Mouse (Mus musculus): Measurements from ENCODE around the gene 2310039H08Rik. TPM values are rescaled to one million over a fixed set of nuclear protein-coding genes. Genes with fewer than 3 reads are reported as not detected.
A peak's percentile ranks its signal among the peaks of the same experiment; 100 is the strongest.

Gene 2310039H08Rik
- total RNA-seq, 2 experiments from 2014 or later: 11.9 to 31.3 TPM

DNA sequence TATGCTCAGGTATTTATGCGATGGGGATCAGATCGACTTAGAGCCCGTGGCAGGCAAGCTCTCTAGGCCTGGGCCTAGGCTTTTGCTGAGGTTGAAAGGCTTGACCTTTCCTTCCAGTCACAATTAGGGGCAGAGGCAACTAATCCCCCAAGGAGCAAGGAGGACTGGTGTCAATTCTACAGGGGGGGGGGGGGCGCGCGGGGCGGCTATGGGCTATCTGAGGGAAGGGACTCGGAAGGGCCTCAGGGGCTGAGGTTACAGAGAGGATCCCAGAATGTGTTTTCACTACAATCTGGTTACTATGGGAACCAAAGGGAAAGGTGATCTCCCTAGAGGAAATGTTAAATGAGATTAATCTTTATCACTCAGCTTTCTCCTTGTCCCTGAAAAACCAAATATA lies 25.0 kb downstream of the 2310039H08Rik start:
- no peak for ATAC-seq (replicated peaks; ENCODE audit: low FRiP score, low TSS enrichment, poor library complexity, severe bottlenecking)

DNA sequence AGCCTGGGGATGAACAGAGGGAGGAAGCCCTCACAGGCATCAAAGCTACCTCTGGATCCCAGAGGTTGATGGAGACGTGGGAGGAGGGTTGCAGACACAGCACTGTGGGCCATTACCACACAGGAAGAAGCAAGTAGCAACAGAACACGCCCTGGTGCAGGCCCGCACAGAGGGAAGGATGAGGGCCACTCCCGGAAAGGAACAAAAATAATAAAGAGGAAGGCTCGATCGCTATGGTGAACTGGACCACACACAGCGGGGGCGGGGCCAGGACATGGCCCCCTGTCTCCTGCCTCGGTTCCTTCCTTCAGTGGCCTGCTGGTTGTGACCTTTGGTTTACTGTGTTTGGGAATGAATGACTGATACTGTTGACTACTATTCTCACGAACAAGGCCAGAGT lies 27.2 kb downstream of the 2310039H08Rik start:
- ATAC-seq (replicated peaks; ENCODE audit: low FRiP score, low TSS enrichment, poor library complexity, severe bottlenecking): no peak

GRCm38 (mm10) chr17:46801761-46802160 lies 29.3 kb downstream of the 2310039H08Rik start:
- no peak for ATAC-seq (replicated peaks; ENCODE audit: low FRiP score, low TSS enrichment, poor library complexity, severe bottlenecking)

GRCm38 (mm10) chr17:46808376-46808775 lies 35.9 kb downstream of the 2310039H08Rik start:
- ATAC-seq (replicated peaks; ENCODE audit: low FRiP score, low TSS enrichment, poor library complexity, severe bottlenecking): no peak

- ATAC-seq (replicated peaks; ENCODE audit: low FRiP score, low TSS enrichment, poor library complexity, severe bottlenecking): no peak
Observed at GRCm38 (mm10) chr17:46809131-46809830, 36.8 kb downstream of the 2310039H08Rik start.

DNA sequence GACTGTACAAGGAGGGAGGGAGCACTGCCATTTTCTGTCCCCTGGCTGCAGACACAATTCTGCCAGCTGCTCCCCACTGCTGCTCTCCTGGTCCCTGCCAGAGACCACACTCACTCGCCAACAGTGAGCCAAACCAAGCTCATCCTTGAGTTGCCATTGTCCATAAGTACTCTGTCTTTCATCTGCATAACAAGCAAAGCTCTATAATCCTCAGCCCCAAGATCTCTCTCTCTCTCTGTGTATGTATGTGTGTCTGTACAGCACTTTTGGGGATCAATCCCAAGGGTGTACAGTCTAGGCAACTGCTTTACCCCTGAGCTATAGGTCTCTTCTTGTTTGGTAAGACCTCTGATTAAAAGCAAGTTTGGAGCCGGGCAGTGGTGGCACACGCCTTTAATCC lies 38.2 kb downstream of the 2310039H08Rik start:
- no peak for ATAC-seq (replicated peaks; ENCODE audit: low FRiP score, low TSS enrichment, poor library complexity, severe bottlenecking)

DNA sequence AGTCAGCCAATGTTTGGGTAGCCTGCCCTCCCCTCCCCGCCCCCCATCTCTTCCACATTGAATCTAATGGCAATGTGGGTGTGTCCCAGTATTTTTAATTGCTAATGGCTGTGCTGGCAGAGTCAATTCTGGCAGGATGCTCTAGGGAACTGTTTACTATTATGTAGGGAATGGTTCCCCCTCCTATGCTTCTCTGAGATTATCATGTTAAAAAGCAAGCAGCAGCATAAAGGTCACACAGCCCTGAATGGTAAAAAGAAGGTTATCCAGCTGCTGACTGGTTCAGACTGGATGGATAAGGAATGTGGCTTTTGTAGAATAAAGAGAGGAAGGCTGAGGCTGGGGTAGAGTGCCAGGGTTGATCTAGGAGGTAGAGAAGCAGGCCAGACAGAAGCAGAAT lies 40.0 kb downstream of the 2310039H08Rik start:
- ATAC-seq (replicated peaks; ENCODE audit: low FRiP score, low TSS enrichment, poor library complexity, severe bottlenecking): no peak

DNA sequence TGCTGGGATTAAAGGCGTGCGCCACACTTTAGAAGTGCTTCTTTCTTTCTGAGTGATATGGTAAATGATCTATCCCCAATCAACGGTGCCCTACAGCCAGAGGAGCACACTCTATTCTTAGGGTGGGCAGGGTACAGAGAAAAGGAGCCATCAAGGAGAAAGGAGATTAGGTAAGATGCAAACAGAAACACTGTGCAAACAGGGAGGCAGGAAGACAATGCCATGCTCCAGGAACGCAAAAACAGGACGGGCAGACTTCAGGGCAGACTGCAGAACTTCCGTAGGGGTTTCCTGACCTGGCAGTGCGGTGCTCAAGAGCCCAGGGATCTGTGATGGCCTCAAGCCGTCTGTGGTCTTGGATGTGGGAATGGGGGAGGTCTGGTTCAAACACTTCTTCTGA lies 41.2 kb downstream of the 2310039H08Rik start:
- ATAC-seq (replicated peaks; ENCODE audit: low FRiP score, low TSS enrichment, poor library complexity, severe bottlenecking): no peak

DNA sequence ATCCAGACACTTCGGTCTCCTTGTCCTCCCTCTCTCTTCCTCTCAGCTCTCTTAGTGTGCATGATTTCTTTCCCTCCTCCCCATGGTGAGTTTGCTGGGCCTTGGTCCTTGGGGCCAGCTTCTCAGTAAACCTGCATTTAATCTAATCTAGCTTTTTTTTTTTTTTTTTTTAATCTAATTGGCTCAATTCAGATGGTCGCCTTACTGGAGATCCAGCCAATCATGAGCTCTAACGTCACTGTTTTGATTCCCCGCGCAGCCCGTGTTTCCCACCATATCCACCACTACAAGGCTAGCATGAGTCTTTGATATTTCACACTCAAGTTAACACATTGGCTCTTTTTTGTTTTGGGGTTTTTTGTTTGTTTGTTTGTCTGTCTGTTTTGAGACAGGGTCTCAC lies 42.1 kb downstream of the 2310039H08Rik start:
- no peak for ATAC-seq (replicated peaks; ENCODE audit: low FRiP score, low TSS enrichment, poor library complexity, severe bottlenecking)

DNA sequence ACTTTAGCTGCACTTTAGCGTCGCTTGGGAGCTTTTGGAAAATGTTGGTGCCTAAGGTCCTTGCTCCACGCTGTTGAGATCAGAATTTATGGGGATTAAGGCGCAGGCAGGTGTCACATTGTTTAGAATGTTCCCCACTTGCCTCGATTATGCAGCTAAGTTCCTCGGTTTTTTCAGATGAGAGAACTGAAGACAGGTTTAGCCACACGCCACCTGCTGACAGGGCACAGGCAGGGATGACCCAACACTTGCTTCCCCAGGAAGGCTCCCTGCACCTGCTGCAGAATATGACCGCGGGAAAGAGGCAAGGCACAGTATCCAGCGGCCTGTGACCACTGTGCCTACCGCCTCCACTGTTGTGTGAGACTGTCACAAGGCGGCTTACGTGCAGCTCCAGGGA lies 43.9 kb downstream of the 2310039H08Rik start:
- ATAC-seq (replicated peaks; ENCODE audit: low FRiP score, low TSS enrichment, poor library complexity, severe bottlenecking): no peak

- peak; percentile 95 for ATAC-seq (replicated peaks; ENCODE audit: low FRiP score, low TSS enrichment, poor library complexity, severe bottlenecking)
Observed at GRCm38 (mm10) chr17:46817734-46818158, 45.3 kb downstream of the 2310039H08Rik start.

- ATAC-seq (replicated peaks; ENCODE audit: low FRiP score, low TSS enrichment, poor library complexity, severe bottlenecking): no peak
Observed at GRCm38 (mm10) chr17:46820628-46821027, 48.2 kb downstream of the 2310039H08Rik start.

Other genes starting within 250 kb of the 2310039H08Rik start
- 14.1 and 19.6 TPM in 2 replicates for gene Cul9, start 226.2 kb upstream of the 2310039H08Rik start, total RNA-seq (2014; fragmentation: Nextera tagmentation)
- 2.5 and 4.8 TPM in 2 replicates for gene Cul9, start 226.2 kb upstream of the 2310039H08Rik start, total RNA-seq (2017)
- 26.2 and 44.3 TPM in 2 replicates for gene Srf, start 216.5 kb upstream of the 2310039H08Rik start, total RNA-seq (2014; fragmentation: Nextera tagmentation)
- 19.3 and 20.5 TPM in 2 replicates for gene Srf, start 216.5 kb upstream of the 2310039H08Rik start, total RNA-seq (2017)
- gene Ptk7, start 143.1 kb upstream of the 2310039H08Rik start, total RNA-seq (2014; fragmentation: Nextera tagmentation): 0.12 and 0.20 TPM in 2 replicates
- gene Ptk7, start 143.1 kb upstream of the 2310039H08Rik start, total RNA-seq (2017): 0.14 and 0.53 TPM in 2 replicates
- 5.8 and 6.9 TPM in 2 replicates for gene Klc4, start 126.6 kb upstream of the 2310039H08Rik start, total RNA-seq (2014; fragmentation: Nextera tagmentation)
- gene Klc4, start 126.6 kb upstream of the 2310039H08Rik start, total RNA-seq (2017): 5.6 and 5.9 TPM in 2 replicates
- gene Mrpl2, start 126.4 kb upstream of the 2310039H08Rik start, total RNA-seq (2014; fragmentation: Nextera tagmentation): 74.7 and 190 TPM in 2 replicates
- 82.2 and 97.0 TPM in 2 replicates for gene Mrpl2, start 126.4 kb upstream of the 2310039H08Rik start, total RNA-seq (2017)
- gene Cul7, start 122.3 kb upstream of the 2310039H08Rik start, total RNA-seq (2014; fragmentation: Nextera tagmentation): 11.2 and 12.6 TPM in 2 replicates
- 6.6 and 12.6 TPM in 2 replicates for gene Cul7, start 122.3 kb upstream of the 2310039H08Rik start, total RNA-seq (2017)
- 16.1 and 23.4 TPM in 2 replicates for gene Rrp36, start 98.3 kb upstream of the 2310039H08Rik start, total RNA-seq (2014; fragmentation: Nextera tagmentation)
- gene Rrp36, start 98.3 kb upstream of the 2310039H08Rik start, total RNA-seq (2017): 60.4 and 64.8 TPM in 2 replicates
- 74.7 and 75.2 TPM in 2 replicates for gene Mea1, start 93.8 kb upstream of the 2310039H08Rik start, total RNA-seq (2014; fragmentation: Nextera tagmentation)
- gene Mea1, start 93.8 kb upstream of the 2310039H08Rik start, total RNA-seq (2017): 71.6 and 85.7 TPM in 2 replicates
- 102 and 104 TPM in 2 replicates for gene Klhdc3, start 91.7 kb upstream of the 2310039H08Rik start, total RNA-seq (2014; fragmentation: Nextera tagmentation)
- gene Klhdc3, start 91.7 kb upstream of the 2310039H08Rik start, total RNA-seq (2017): 28.6 and 33.4 TPM in 2 replicates
- gene Ppp2r5d, start 67.5 kb upstream of the 2310039H08Rik start, total RNA-seq (2014; fragmentation: Nextera tagmentation): 41.3 and 52.0 TPM in 2 replicates
- 35.9 and 57.2 TPM in 2 replicates for gene Ppp2r5d, start 67.5 kb upstream of the 2310039H08Rik start, total RNA-seq (2017)
- 19.0 and 22.6 TPM in 2 replicates for gene Pex6, start 61.2 kb upstream of the 2310039H08Rik start, total RNA-seq (2014; fragmentation: Nextera tagmentation)
- 7.5 and 11.7 TPM in 2 replicates for gene Pex6, start 61.2 kb upstream of the 2310039H08Rik start, total RNA-seq (2017)
- 6.5 TPM in 1 of 2 replicates, not detected in the other for gene Gnmt, start 43.5 kb upstream of the 2310039H08Rik start, total RNA-seq (2014; fragmentation: Nextera tagmentation)
- gene Gnmt, start 43.5 kb upstream of the 2310039H08Rik start, total RNA-seq (2017): not detected in 2 replicates
- gene Cnpy3, start 20.4 kb upstream of the 2310039H08Rik start, total RNA-seq (2014; fragmentation: Nextera tagmentation): 23.4 and 39.6 TPM in 2 replicates
- 28.6 and 45.3 TPM in 2 replicates for gene Cnpy3, start 20.4 kb upstream of the 2310039H08Rik start, total RNA-seq (2017)
- not detected in 2 replicates for gene Ptcra, start 8.9 kb upstream of the 2310039H08Rik start, total RNA-seq (2014; fragmentation: Nextera tagmentation)
- not detected in 2 replicates for gene Ptcra, start 8.9 kb upstream of the 2310039H08Rik start, total RNA-seq (2017)
- gene Rpl7l1, start 10.0 kb downstream of the 2310039H08Rik start, total RNA-seq (2014; fragmentation: Nextera tagmentation): 90.3 and 93.8 TPM in 2 replicates
- gene Rpl7l1, start 10.0 kb downstream of the 2310039H08Rik start, total RNA-seq (2017): 201 and 239 TPM in 2 replicates
- gene Bicral, start 85.8 kb downstream of the 2310039H08Rik start, total RNA-seq (2014; fragmentation: Nextera tagmentation): 24.6 and 28.7 TPM in 2 replicates
- 10.4 and 16.5 TPM in 2 replicates for gene Bicral, start 85.8 kb downstream of the 2310039H08Rik start, total RNA-seq (2017)
- gene Tbcc, start 118.0 kb downstream of the 2310039H08Rik start, total RNA-seq (2014; fragmentation: Nextera tagmentation): 19.3 and 20.4 TPM in 2 replicates
- gene Tbcc, start 118.0 kb downstream of the 2310039H08Rik start, total RNA-seq (2017): 10.9 and 13.3 TPM in 2 replicates
- gene Prph2, start 137.8 kb downstream of the 2310039H08Rik start, total RNA-seq (2014; fragmentation: Nextera tagmentation): not detected in 2 replicates
- gene Prph2, start 137.8 kb downstream of the 2310039H08Rik start, total RNA-seq (2017): not detected in 2 replicates
- gene Ubr2, start 237.9 kb downstream of the 2310039H08Rik start, total RNA-seq (2014; fragmentation: Nextera tagmentation): 40.0 and 61.7 TPM in 2 replicates
- 33.7 and 35.2 TPM in 2 replicates for gene Ubr2, start 237.9 kb downstream of the 2310039H08Rik start, total RNA-seq (2017)